21 mouse cellular contexts compared by ENCODE assay signal in genomic region chr10:76596338-76596737, GRCm38 (mm10). TPM values are rescaled to one million over a fixed set of nuclear protein-coding genes. Genes with fewer than 3 reads are reported as not detected.
"Had no signal": no experiment of that assay in that cellular context is flagged by ENCODE, and none has a peak within 500 bp of the region (broad histone marks: within the 10 kb centered on the region; RNA-seq: fewer than 3 reads in every experiment).

No protein-coding gene starts in this region.

- ATAC-seq: intestine, postnatal 0 days had no signal

- H3K4me1 ChIP-seq: limb, embryonic 10.5 days; liver, embryonic 15.5 days; midbrain, embryonic 10.5 days; neural tube, embryonic 13.5 days had no signal

- H3K36me3 ChIP-seq: limb, embryonic 10.5 days; liver, embryonic 15.5 days; midbrain, embryonic 10.5 days; neural tube, embryonic 13.5 days had no signal

- H3K9me3 ChIP-seq: limb, embryonic 10.5 days; liver, embryonic 15.5 days; midbrain, embryonic 10.5 days; neural tube, embryonic 13.5 days had no signal

- H3K4me2 ChIP-seq: liver, embryonic 11.5 days; liver, embryonic 15.5 days; lung, embryonic 14.5 days; neural tube, embryonic 13.5 days had no signal

- H3K4me3 ChIP-seq: left cerebral cortex, adult 2 months; limb, embryonic 10.5 days; liver, embryonic 15.5 days; midbrain, embryonic 10.5 days; neural tube, embryonic 13.5 days had no signal

- H3K27me3 ChIP-seq: liver, embryonic 15.5 days; neural tube, embryonic 13.5 days had no signal

- H3K27ac ChIP-seq: left cerebral cortex, adult 2 months; limb, embryonic 10.5 days; liver, embryonic 15.5 days; midbrain, embryonic 10.5 days; neural tube, embryonic 13.5 days had no signal

- DNase-seq: kidney, adult 8-10 months; kidney, postnatal 25 days; lung, embryonic 14.5 days; midbrain, embryonic 14.5 days; retina, postnatal 1 day; right cerebral cortex, postnatal 4 days; spleen, adult 18-20 months; thymus, adult 18-20 months; thymus, postnatal 14 days had no signal

- H3K9ac ChIP-seq: liver, embryonic 15.5 days; lung, embryonic 14.5 days; neural tube, embryonic 13.5 days had no signal

RNA-seq across cellular contexts. Expression of gene Ftcd, which starts 20.9 kb away (rescaled TPM):
- total RNA-seq: layer of hippocampus, postnatal 25 days; left cerebral cortex, adult 2 months; left cerebral cortex, postnatal 14 days; monocyte, adult 5-6 weeks had no signal
- polyA plus RNA-seq: limb, embryonic 10.5 days; lung, embryonic 14.5 days; midbrain, embryonic 10.5 days; midbrain, embryonic 14.5 days; neural tube, embryonic 13.5 days; stomach, embryonic 14.5 days had no signal

RNA-seq across cellular contexts. Expression of gene Col6a2, which starts 27.1 kb away (rescaled TPM):
- total RNA-seq: monocyte, adult 5-6 weeks had no signal

RNA-seq across cellular contexts. Expression of gene Spatc1l, which starts 34.3 kb away (rescaled TPM):
- total RNA-seq: layer of hippocampus, postnatal 25 days; left cerebral cortex, adult 2 months; left cerebral cortex, postnatal 14 days; monocyte, adult 5-6 weeks had no signal
- polyA plus RNA-seq: intestine, postnatal 0 days; kidney, embryonic 16.5 days; limb, embryonic 10.5 days; liver, embryonic 11.5 days; liver, embryonic 15.5 days; lung, embryonic 14.5 days; midbrain, embryonic 10.5 days; midbrain, embryonic 14.5 days; neural tube, embryonic 13.5 days had no signal
